Mouse (Mus musculus): ENCODE results near the gene Poc1b.

The Poc1b gene

GRCm38 (mm10) chr10:99229031-99229684 lies 122.3 kb downstream of the Poc1b start:
- DNase-seq = peak; percentile 24 to 32

GRCm38 (mm10) chr10:99232518-99233227 lies 125.8 kb downstream of the Poc1b start:
- DNase-seq = no peak

GRCm38 (mm10) chr10:99234336-99234735 lies 127.5 kb downstream of the Poc1b start:
- DNase-seq = no peak

- no peak for DNase-seq
Measured at GRCm38 (mm10) chr10:99235081-99235480, 128.2 kb downstream of the Poc1b start.

GRCm38 (mm10) chr10:99237205-99237832 lies 130.5 kb downstream of the Poc1b start:
- no peak for DNase-seq

GRCm38 (mm10) chr10:99238537-99238936 lies 131.7 kb downstream of the Poc1b start:
- peak; percentile 15 to 32 for DNase-seq

- DNase-seq = no peak
Measured at GRCm38 (mm10) chr10:99241284-99241828, 134.5 kb downstream of the Poc1b start.

- peak; percentile 30 to 36 for DNase-seq
Measured at GRCm38 (mm10) chr10:99241829-99242711, 135.2 kb downstream of the Poc1b start.

GRCm38 (mm10) chr10:99242721-99243120 lies 135.9 kb downstream of the Poc1b start:
- no peak for DNase-seq

GRCm38 (mm10) chr10:99243907-99244489 lies 137.2 kb downstream of the Poc1b start:
- DNase-seq = no peak

- DNase-seq = no peak
Measured at GRCm38 (mm10) chr10:99244655-99245260, 137.9 kb downstream of the Poc1b start.

- DNase-seq = no peak
Measured at GRCm38 (mm10) chr10:99246797-99247508, 140.1 kb downstream of the Poc1b start.
